Mouse (Mus musculus): ENCODE data around the gene Defb38.

The Defb38 gene

GRCm38 (mm10) chr8:19026466-19026865, at the start of gene Defb38:
Gene Defb38 (minus strand): TSS chr8:19026566.
- in situ Hi-C loops (cut with MseI, MboI): no loop called here

- in situ Hi-C loops (cut with MseI, MboI): loop anchor here in 1 of 2 experiments (5.0 kb wide), 1 partner anchor 49 kb away; no protein-coding TSS in a partner anchor
These were observed 39.6 kb upstream of the Defb38 start for GRCm38 (mm10) chr8:19066013-19066412.

- in situ Hi-C loops (cut with MseI, MboI): loop anchor here in 1 of 2 experiments (5.0 kb wide), 1 partner anchor 47 kb away; no protein-coding TSS in a partner anchor
These were observed 38.3 kb upstream of the Defb38 start, which contains the start of gene Defb39 for GRCm38 (mm10) chr8:19064710-19065109. Gene Defb39 (minus strand): TSS chr8:19064810.

- in situ Hi-C loops (cut with MseI, MboI): no loop called here
These were observed 36.5 kb upstream of the Defb38 start for GRCm38 (mm10) chr8:19062891-19063290.

GRCm38 (mm10) chr8:19045242-19045641, 18.9 kb upstream of the Defb38 start:
- in situ Hi-C loops (cut with MseI, MboI): no loop called here
